Mouse (Mus musculus): ENCODE measurements around the gene Frem2. TPM values are rescaled to one million over a fixed set of nuclear protein-coding genes. Genes with fewer than 3 reads are reported as not detected.

Frem2 gene
- total RNA-seq, 2 experiments from 2014 or later = 1.4 to 2.2 TPM

DNA sequence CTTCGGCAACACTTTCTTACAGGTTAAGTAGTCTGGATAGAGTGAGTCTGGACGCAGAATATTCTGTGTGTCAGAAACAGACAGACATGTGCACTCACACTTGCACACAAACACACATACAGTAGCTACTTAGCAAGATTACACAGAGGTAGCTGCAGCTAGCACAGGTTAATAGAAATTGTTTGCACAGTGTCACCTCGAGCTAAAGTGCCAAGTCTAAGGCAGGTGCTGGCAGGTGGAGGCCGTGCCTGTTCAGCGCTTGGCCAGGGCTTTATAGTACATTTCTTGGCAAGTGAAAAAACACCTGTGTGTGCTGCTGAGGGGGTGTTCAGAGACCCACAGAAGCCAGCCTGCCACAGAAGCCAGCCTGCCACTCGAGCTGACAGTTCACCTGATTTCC is 126.8 kb downstream of the Frem2 start:
- intact Hi-C loops (cut with DNase I) = no loop called here
- no peak overlapping the region for H3K4me3 ChIP-seq
- no peak for TF ChIP-seq CTCF (IDR thresholded peaks at IDR 0.05)
- H3K27ac ChIP-seq = no peak overlapping the region
- DNase-seq (ENCODE audit: extremely low spot score in 1 of 2, low spot score in 2 of 2) = no peak

DNA sequence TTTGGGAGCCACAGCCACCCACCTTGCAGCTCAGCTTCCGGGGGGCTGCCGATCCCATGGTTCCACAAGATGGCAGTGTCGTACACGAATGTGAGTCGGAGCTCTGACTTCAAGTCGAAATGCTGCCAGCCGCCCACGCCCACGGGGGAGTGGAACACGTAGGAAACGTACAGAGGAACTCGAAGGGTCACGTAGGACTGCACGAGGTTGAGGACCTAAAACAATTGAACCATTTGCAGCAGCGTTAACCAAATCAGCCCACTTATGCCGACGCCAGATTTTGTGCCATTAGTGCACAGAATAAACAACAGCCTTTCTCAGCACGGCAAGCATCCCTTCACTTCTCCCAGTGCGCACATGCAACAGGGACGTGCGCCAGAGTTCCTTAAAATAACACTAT is 131.4 kb downstream of the Frem2 start:
- H3K4me3 ChIP-seq = peak overlapping the region; percentile 52
- intact Hi-C loops (cut with DNase I) = loop anchor here (1.0 to 10.0 kb wide), 5 partner anchors 133 to 1149 kb away; partner anchors contain the start of gene Trpc4
- peak; percentile 79 for TF ChIP-seq CTCF (IDR thresholded peaks at IDR 0.05)
- peak; percentile 86 to 87 for DNase-seq (ENCODE audit: extremely low spot score in 1 of 2, low spot score in 2 of 2)
- H3K27ac ChIP-seq = no peak overlapping the region

DNA sequence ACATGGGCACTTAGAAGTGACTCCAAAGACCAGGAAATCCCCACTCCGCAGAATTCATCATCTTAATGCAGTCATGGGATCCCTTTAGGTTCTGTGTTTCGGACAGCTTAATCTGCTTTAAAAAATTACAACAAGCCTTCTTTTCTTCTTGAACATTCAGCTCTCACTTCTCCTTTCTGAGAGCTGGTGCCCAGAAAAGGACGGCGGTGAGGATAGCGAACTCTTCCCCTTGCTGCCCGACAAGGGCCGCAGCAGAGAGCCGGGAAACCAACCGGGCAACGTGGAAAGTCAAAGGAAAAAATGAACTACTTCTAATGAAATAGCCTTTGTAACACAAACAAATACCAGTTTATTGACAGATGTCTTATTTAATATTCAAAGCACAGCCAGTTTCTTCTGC is 134.4 kb downstream of the Frem2 start:
- DNase-seq (ENCODE audit: extremely low spot score in 1 of 2, low spot score in 2 of 2) = no peak
- intact Hi-C loops (cut with DNase I) = loop anchor here (10.0 kb wide), 3 partner anchors 632 to 1152 kb away; partner anchors contain the start of gene Trpc4
- TF ChIP-seq CTCF (IDR thresholded peaks at IDR 0.05) = no peak
- no peak overlapping the region for H3K4me3 ChIP-seq
- no peak overlapping the region for H3K27ac ChIP-seq

DNA sequence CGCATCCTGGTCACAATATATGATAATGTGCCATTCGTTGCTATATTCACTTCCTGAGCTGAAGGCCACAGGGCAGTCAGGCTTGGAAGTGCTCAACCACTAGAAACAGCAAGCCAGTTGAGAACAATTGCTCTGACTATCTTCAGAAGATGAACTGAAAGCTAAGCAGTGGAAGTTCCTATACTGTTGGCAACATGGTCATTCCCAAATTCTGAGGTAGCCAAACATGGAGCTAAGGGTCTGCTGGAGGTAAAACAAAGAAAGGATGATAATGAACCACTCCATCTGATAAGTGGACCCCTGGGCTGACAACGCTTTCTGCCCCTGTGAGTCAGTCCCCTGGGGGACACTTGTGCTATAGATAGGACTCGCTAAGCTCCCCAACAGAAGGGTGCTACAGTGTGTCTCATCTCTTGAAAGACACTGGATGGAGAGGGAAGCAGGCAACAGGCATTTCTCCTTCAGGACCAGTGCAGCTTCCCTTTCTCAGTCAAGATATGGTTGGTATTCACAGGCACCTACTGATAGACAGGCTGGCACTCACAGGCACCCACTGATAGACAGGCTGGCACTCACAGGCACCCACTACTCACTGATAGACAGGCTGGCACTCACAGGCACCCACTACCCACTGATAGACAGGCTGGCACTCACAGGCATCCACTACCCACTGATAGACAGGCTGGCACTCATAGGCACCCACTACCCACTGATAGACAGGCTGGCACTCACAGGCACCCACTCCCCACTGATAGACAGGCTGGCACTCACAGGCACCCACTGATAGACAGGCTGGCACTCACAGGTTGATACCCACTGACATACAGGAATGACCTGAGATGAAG is 142.7 kb downstream of the Frem2 start:
- intact Hi-C loops (cut with DNase I) = no loop called here
- TF ChIP-seq CTCF (IDR thresholded peaks at IDR 0.05) = no peak
- Histone ChIP-seq H3K27ac (no peak overlapping the region), H3K4me3 (no peak overlapping the region)
- no peak for DNase-seq (ENCODE audit: extremely low spot score in 1 of 2, low spot score in 2 of 2)

DNA sequence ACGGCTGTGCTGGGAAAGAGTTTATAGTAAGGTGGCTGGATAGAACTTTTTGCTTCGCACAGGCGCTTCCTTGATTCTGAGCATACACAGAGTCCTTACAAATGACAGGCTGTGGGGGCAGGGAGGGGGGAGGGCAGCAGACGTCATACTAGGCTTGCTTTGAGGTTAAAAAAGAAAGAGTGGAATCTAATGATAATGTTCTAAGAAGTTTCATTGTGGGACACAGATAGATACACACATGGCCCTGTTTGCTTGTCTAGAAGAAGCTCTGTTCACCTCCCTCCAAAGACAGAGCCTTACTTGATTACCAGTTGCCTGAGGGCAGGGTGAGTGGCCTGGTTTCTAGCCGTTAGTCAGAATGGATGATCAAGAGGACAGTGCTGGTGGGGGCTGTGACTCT is 144.1 kb downstream of the Frem2 start:
- intact Hi-C loops (cut with DNase I) = no loop called here
- Histone ChIP-seq H3K4me3 (no peak overlapping the region), H3K27ac (no peak overlapping the region)
- TF ChIP-seq CTCF (IDR thresholded peaks at IDR 0.05) = no peak
- no peak for DNase-seq (ENCODE audit: extremely low spot score in 1 of 2, low spot score in 2 of 2)

DNA sequence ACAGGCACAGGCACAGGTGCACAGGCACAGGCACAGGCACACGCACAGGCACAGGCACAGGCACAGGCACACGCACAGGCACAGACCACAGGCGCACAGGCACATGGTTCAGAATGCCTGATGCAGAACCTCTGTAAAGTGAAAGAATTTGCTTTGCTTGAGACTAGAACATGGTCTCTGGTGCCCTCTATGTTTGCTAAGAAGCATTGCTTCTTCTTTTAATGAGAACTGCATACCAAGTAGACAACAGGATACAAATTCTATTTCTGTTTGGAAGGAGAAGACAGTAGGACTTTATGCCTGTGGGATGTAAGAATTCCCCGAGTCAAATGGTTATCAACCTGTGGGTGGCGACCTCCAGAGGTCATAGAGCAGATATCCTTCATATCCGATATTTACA is 154.7 kb downstream of the Frem2 start:
- Histone ChIP-seq H3K27ac (no peak overlapping the region), H3K4me3 (no peak overlapping the region)
- intact Hi-C loops (cut with DNase I) = loop anchor here (5.0 kb wide), 1 partner anchor 1260 kb away; no protein-coding TSS in a partner anchor
- peak; percentile 62 for TF ChIP-seq CTCF (IDR thresholded peaks at IDR 0.05)
- no peak for DNase-seq (ENCODE audit: extremely low spot score in 1 of 2, low spot score in 2 of 2)

DNA sequence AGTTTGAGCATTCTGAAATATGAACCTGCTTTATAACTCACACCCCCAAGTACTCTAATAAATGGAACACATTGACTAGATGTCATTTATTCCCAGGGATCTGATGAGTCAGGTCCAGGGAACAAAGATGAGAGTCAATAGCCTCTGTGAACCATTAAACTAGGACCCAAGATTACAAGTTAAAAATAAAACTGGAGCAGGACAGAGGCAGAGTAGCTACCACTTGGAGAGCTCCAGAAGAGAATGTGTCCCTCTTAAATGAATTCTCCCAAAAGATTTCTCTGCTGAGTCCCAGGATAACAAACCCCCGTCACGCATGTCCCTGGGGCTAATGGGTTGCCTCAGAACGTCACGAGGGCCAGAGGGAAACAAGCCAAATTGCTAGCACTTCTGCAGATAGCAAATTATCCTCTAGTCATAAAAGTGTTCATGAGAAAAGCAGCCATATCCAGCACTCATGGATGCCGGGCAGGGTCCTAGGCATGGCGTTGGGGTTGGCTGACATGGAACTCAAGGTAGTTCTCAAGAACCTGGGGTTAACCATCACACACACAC is 158.7 kb downstream of the Frem2 start:
- intact Hi-C loops (cut with DNase I) = no loop called here
- Histone ChIP-seq H3K4me3 (no peak overlapping the region), H3K27ac (no peak overlapping the region)
- DNase-seq (ENCODE audit: extremely low spot score in 1 of 2, low spot score in 2 of 2) = no peak
- no peak for TF ChIP-seq CTCF (IDR thresholded peaks at IDR 0.05)

DNA sequence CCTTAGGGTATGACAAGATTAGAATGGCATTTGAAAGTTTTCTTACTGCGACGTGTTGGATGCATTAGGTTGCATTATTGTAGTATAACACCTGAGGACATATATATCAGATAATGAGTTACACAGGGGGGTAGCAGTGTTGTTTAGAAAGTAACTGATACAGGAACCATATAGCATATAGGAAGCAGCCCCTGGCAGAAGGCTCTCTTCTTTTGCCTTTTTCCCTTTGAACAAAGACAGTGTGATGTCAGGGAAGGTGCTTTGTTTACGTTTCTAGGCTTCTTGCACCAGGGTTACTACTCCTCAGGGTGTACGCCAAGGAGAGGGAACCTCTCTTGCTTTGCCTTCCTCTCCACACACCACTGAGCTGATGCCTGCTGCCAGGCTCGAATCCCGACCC is 168.8 kb downstream of the Frem2 start, which contains the start of gene Stoml3:
Gene Stoml3 (plus strand): TSS at position 301 of the 400 bp plus-strand sequence.
- DNase-seq (ENCODE audit: extremely low spot score in 1 of 2, low spot score in 2 of 2) = no peak
- no peak within 1 kb of the TSS for H3K4me3 ChIP-seq
- intact Hi-C loops (cut with DNase I) = no loop called here
- H3K27ac ChIP-seq = no peak within 1 kb of the TSS
- TF ChIP-seq CTCF (IDR thresholded peaks at IDR 0.05) = no peak

DNA sequence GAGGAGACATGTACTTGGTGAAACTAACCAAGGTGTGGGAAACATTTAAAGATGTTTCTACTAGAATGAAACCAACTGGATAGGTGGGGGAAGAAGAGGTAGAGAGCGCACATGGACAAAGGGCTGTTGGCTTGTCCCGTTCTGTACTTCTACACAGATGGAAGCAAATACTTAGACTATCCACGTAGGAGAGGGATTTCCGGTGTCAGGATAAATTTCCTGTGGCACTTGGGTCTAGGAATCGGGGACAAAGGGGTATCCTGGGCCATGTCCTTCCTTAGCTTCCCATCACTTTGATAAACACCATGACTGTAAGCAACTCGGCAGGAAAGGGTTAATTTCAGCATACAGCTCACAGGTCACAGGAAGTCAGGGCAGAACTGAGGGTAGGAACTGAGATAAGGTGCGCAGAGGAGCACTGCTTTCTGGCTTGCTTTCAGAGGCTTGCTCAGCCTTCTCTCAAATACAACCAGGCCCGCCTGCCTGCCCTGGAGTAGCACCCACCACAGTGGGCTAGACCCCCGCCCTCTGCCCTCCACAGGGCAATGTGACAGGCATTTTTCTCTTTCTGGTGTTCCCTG is 170.1 kb downstream of the Frem2 start:
- Histone ChIP-seq H3K27ac (no peak overlapping the region), H3K4me3 (no peak overlapping the region)
- no peak for TF ChIP-seq CTCF (IDR thresholded peaks at IDR 0.05)
- no peak for DNase-seq (ENCODE audit: extremely low spot score in 1 of 2, low spot score in 2 of 2)
- intact Hi-C loops (cut with DNase I) = no loop called here

DNA sequence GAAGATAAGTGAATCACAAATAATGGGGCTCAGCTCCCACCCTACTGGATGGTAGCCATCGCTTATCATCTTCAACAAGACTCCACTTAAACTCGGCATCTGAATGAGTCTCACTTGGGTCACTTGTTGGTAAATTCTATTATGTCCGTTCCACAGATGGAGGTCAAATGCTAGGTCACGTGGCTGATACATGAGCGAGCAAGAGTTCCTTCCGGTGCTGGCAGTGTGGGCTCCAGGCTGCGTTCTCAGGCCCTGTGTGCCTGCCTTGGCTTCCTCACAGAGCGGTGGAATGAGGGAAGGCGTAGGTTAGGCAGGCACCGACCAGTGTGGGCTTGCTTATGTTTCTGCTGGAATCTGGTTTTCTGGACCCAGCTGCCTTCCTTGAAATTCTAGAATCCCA is 170.6 kb downstream of the Frem2 start:
- DNase-seq (ENCODE audit: extremely low spot score in 1 of 2, low spot score in 2 of 2) = no peak
- intact Hi-C loops (cut with DNase I) = no loop called here
- TF ChIP-seq CTCF (IDR thresholded peaks at IDR 0.05) = no peak
- no peak overlapping the region for H3K27ac ChIP-seq
- no peak overlapping the region for H3K4me3 ChIP-seq

DNA sequence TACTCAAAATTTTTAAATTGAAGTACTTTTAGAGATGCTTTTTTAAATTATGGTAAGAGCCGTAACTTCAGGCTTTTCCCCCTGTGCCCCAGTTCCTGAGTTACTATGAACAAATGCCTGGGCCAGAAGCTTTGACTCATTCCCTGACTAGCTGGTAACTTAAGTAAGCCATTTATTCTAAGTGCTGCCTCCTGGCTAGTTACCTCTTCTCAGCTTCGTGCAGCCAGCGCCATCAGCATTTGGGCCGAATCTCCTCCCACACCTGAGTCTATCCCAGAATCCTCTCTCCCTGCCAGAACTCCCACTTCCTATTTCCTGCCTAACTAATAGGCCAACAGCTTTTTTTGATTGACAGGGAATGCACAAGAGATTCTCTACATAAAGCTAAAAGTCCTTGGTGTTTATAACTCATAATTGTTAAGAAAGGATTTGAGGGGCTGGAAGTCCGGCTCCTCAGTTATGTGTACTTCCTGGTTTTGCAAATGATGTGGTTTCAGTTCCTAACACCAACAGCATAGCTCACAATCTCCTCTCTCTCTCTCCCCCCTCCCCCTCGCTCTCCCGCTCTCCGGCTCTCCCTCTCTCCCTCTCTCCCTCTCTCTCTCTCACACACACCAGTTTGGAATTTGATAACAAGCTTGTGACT is 173.6 kb downstream of the Frem2 start:
- intact Hi-C loops (cut with DNase I) = no loop called here
- Histone ChIP-seq H3K27ac (no peak overlapping the region), H3K4me3 (no peak overlapping the region)
- no peak for TF ChIP-seq CTCF (IDR thresholded peaks at IDR 0.05)
- DNase-seq (ENCODE audit: extremely low spot score in 1 of 2, low spot score in 2 of 2) = no peak
